Mouse (Mus musculus): Measurements from ENCODE around the gene Cdc42ep1. TPM values are rescaled to one million over a fixed set of nuclear protein-coding genes. Genes with fewer than 3 reads are reported as not detected.

Gene Cdc42ep1
- total RNA-seq, 2 experiments from 2014 or later, result 40.9 to 48.6 TPM

DNA sequence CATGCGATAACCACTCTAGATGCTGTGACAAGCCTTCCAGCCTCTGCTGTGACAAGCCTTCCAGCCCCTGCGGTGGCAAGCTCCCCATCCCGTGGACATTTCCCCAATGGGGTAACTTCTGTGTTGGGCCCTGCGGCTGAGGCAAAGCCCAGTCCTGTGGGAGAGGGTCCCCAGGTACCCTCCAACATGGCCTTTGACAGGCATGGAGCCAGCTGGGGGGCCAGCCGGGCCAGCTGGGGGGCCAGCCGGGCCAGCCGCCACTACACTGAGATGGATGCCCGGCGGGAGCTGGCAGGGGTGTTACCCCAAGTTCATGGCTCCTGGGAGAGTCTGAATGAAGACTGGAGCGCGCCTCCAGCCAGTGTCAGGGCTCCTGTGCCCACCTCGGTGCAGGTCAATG, 7.1 kb downstream of the Cdc42ep1 start:
- peak; percentile 11 for DNase-seq

DNA sequence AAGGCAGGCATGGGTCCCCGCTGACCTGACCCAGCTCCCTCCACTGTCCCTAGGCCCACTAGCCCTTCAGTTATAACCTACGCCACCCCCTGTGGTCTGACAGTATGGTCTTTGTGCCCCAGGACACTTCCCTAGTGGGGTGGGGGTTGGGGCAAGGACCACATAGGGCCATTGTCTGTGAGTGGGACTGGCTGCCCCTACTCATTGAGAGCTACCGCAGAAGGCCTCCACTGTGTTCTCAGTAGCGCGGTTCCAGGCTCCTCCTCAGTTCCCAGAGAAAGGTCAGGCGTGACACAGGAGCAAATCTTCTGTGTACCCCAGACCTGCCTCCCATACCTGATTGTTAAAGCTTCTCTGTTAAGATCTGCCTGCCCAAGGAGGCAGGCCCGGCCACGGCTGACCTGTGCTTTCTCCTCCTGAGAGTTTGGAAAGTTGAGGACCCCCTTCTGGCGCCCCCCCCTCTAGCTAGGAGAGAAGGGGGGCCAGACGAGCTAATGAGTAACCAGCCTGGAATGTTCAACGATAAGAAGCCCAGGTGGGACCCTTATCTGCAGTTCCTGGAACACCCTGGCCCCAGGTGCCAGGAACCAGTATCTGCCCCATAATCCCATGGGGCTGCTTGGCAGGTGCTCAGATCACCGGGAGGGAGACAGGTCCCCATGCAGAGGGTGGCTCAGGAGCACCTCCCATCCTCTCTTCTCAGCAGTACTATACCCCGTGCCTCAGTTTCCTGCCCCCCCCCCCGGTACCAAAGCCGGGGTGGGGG, 7.8 kb downstream of the Cdc42ep1 start:
- DNase-seq, result peak; percentile 17

DNA sequence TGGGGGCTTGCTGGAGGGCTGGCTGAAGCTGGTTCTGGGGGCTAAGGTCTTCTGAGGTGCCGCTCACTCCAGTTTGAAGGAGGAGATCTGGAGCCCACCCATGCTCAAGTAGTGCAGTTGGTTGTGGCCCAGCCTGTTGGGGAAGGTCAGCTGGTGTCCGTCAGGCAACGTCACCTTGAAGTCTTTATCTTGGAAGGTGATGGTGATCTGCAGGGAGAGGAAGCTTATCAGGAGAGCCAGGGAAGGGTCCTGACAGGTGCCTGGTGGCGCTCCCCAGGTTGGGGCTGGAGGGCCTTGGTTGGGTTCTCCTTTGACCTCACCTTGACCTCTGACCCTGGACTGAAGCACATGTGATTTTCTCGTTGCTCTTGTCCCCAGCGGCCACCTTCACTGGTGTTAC, 8.5 kb downstream of the Cdc42ep1 start:
- peak; percentile 35 for DNase-seq

DNA sequence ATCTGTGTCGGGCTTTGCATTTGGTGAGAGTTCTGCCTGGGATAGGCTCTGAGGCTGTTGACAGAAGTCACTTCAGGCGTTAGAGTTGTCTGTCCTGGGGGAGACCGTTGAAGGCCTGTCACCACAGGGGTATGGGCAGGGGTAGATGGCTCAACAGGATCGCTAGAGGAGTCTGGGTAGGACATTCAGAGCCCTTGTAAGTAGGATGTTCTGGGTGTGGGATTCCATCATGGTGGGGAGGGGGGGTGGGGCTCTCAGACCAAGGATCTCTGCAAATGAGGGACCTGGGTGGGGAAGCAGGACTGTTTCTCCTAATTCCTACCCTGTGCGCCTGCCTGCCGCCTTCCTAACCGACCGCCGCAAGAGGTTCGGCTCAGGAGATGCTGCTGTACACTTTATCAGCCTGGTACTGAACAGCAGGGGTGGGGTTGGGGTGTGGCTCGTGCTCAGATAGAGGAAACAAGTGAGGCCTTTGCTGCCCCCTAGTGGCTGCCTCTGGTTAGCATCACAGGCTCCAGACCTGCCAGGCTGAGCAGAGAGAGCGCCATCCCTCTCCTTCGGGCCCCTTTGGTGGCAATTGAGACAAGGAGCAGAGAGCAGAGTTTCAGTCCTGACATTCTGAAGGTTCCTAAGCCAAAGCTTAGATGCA, 9.2 kb downstream of the Cdc42ep1 start:
- peak; percentile 96 for DNase-seq

DNA sequence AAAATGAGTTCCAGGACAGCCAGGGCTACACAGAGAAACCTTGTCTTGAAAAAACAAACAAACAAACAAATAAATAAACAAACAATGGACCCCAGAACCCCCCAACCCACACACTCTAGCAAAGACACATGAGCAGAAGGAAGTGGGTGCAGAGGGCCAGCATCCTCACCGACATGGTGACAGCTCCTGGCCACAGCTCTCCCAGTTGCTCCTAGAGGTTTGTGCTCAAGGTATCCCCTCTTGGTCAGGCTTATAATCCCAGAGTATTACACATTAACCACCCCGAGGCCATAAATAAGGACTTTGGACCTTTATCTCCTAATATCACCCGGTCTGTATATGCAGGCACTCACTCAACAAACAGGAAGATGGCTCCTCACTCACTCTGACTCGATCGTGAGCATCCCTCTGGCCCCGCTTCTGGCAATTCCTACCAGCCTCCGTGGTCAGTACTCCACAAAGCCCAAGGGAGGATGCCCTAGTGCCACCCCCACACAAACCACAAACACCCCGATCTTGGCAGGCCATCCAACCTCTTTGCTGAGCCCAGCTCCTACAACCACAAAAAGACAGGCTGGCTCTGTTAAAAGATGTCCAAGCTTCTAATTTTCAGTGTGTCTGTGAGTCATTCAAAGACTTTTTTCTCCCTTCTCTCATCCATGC, 13.0 kb downstream of the Cdc42ep1 start, which contains the start of gene Lgals2:
TSS of gene Lgals2 (minus strand) at position 227 of the 663 bp plus-strand sequence.
- DNase-seq, result no peak

DNA sequence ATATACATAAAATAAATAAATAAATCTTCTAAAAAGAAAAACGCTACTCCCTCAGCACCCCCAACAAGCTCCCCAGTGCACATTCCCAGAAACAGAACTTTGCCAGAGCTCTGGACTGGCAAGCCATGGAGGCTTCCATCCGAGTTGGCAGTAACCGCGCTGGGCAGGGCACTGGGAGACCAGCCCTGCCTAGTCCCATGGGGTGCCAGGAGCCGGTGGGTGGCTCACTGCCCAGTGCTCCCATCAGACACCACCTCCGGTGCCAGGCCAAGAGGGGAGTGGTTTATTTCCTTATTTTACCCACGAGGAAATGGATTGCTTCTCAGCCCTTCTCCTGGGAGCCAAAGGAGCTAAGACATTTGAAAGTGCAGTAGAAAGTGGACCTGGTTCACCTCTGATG, 14.6 kb downstream of the Cdc42ep1 start:
- DNase-seq, result peak; percentile 78

DNA sequence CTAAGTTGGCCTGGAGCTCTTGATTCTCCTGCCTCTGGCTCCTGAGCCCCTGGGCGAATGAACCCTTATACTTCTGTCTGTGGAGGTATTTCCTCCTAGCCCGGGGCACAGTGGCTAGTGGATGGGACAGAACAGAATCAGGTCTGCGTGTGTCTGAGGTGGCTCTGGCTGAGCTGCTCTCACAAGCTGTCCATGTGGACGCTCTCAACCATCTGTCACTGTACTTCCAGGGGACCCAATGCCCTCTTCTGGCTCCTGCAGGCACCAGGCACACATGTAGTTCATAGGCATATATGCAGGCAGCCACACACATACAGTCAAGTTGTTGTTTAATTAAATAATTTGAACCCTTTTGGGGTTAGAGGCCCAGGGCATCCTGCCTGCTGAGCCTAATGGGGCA, 16.9 kb downstream of the Cdc42ep1 start:
- DNase-seq, result no peak

DNA sequence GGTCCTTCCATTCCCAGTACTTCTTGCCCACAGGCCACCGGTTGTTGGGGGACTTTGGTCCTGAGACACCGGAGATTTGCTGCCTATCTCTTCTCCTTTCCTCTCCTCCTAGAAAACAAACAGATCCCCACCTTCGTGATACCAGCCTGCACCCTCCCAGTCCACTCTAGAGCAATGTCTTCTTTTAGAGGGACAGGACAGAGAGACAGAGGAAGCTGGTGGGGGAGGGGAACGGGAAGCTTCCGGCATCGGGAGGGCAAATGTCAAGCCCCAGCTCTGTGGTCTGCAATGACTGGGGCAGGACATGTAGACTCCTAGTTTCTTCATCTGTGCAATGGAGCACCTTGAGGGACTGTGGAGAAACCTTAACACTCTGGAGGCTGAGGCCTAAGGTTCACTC, 17.3 kb downstream of the Cdc42ep1 start:
- DNase-seq, result no peak

DNA sequence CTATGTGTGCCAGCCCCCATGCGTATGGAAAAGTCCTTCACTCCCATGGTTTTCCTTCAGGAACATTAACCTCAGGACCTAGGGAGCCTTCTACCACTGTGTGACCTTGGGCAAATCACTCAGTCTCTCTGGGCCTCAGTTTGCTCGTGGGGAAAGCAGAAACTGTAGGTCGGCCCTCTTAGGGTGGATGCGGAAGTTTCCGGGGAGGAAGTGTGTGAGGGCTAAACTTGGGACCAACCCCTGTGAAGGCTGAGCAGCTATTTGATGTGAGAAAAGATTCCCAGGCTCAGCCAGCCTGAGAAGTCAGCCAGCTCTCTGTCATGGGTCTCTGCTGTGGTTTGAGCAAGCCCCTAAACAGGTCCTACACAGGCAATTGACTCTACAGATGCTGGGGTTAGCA, 19.9 kb downstream of the Cdc42ep1 start:
- no peak for DNase-seq

DNA sequence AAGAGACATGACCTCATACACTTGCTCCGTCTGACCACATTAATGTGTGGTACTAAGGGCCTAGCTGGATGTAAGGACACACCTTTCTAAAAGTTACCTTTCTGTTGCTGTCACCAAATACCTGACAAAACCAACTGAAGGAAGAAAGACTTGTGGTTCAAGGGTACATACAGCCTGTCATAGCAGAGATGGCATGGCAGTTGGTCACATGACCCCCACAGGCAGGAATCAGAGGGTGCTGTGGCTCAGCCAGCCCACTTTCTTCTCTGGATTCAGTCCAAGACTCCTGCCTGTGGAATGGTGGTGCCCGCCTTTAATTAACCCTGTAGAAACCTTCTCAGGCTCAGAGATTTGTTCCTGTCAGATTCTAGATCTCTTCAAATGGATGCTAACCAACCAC, 20.7 kb downstream of the Cdc42ep1 start:
- no peak for DNase-seq

DNA sequence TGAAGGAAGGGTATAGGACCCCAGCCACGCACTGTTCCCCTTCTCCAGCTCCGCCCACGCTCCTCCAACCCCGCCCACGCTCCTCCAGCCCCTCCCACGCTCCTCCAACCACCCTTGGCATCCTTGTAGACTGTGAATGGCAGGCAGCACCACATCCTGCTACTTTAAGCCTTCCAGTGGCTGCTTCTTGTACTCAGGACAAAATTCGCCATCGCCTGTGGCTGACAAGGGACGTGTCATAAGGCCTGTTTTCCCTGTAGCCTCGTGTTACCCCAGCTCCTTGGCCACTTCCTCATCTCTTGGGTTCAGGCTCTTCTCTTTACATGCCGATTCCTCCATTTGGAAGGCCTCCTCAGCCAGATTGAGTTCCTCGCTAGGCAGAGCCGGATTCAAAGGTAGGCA, 21.4 kb downstream of the Cdc42ep1 start:
- DNase-seq, result no peak

DNA sequence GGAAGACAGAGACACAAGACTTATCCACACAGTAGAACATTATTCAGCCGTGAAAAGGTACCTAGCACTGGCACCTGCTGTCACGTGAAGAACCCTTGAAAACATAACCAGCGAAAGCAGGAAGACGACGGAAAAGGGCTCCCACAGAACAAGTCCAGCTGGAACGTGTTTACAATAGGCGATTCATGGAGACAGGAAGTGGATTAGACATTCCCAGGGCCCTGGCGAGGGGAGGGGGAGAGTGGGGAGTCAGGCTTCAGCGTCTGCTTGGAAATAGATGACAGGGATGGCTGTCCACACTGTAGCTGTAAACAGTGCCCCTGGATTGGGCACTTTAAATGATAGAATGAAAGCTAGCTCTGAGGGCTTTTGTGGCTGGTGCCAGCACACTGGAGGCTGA, 26.0 kb downstream of the Cdc42ep1 start:
- DNase-seq, result no peak

DNA sequence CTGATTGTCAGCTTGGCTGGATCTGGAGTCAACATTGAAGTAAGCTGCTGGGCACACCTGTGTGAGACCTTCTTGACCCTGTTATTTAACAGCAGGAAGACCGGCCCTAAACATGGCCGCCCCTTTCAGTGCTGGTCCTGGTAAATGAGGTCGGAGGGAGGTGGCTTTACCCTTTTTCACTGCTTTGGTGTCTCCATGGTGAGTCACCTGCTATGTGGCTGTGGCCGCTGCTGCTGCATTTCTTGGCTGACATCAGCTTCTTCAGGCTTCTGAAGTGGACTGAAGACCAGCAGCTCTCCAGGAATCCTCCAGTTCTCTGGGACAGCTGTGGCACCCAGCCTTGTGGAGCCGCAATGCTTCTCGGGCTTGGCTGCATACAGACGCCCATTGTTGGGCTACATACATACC, 26.4 kb downstream of the Cdc42ep1 start:
- no peak for DNase-seq

DNA sequence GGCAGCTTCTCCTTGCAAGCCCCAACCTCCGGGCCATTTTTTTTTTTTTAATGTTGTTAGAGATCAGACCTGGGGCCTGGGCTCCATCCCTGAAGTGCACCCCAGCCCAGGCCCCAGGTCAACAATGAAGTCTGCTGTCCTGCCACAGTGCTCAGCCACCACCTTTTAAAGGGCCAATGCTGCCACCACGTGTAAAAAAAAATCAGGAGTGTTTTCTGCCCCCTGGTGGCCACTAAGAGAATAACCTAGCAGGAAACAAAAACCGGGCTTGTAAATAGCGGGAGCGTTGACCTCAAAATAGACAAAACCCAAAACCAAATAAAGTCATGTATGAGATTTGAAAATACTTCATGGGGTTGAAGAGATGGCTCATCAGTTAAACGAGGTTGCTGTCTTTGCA, 27.4 kb downstream of the Cdc42ep1 start:
- peak; percentile 55 for DNase-seq

DNA sequence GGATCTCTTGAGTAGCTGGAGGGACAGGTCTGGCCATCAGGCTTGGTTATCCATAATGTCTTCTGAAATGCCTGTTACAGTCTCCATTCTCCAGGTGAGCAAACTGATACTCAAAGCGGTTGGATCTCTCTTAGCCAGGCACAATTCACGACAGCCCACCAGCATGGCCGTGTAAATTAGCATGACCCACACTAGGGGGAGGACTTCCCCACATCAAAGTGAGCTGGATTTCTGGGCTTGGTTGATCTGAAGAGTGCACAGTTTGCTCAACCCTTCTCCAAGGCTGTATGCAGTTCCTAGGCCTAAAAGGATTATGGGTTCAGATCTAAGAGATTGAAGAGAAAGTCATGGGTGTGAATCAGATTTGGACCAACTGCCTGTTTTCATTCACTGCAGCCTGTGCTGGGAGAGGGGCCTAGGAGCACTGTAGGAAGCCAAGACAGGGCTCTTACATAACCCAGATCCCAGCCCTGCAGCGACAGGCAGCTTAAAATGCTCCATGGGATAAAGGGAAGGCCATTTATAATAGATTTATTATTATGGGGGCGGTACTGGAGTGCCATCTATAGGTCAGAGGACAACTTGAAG, 29.7 kb downstream of the Cdc42ep1 start:
- DNase-seq, result no peak

DNA sequence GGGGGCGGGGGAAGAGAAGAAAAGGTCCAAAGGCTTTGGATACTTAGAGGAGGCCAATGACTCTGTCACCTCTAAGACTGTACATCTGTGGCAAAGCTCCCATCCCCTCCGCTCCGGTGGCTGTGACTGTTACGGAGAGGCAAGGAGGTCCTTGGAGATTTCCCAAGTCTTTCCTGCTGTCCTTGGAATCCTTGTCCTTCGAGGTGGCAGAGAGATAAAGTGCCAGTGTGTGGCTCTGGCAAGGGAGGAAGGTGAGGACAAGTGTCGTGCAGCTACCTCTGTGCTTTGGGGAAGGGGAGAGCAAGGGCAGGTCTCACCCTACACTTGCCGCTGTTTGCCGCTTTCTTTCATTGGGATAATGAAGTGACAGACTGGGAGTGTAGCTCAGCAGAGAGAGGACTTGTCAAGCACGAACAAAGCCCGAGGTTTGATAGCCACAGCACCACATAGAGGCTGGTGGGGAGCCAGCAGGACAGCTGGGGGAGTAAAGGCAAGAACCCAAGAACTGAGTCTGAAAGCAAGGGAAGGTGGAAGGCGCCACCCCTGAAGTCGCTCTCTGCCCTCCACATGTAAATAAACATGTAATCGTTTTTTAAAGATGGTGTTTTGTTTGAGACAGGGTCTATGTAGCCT, 31.5 kb downstream of the Cdc42ep1 start:
- DNase-seq, result no peak

DNA sequence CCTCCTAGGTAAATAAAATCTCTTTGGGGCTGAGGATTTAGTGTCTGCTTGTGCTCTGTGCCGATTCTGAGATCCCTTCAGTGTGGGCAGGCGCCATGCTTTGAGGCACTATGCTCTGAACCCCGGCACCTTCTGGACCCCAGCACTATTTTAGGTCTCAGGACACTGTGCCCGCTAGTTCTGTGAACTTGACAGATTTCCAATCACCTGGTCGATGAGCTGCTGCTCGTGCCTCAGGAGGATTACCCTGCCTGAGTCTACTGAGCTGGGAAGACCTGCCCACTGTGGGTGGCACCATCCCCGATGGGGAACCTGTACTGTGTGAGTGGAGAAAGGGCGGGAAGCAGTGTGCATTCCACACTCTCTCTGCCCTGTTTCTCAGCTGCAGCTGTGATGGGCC, 32.6 kb downstream of the Cdc42ep1 start:
- no peak for DNase-seq

DNA sequence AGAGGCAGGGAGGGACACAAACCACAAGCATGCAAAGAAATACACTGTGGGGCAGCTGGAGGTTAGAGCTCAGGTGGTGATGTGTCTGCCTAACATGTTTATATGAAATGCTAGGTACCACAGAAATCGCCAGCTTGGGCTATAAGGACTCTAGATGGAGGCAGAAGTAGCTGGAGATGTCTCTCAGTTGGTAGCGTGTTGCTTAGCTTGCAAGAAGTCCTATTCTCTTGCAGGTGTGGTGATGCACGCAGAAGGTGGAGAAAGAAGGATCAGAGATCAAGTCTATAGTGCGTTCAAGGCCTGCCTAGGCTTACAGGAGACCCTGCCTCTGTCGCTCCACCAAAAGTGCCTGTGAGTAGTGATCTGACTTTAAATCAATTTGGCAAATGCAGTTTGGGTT, 33.1 kb downstream of the Cdc42ep1 start:
- no peak for DNase-seq

DNA sequence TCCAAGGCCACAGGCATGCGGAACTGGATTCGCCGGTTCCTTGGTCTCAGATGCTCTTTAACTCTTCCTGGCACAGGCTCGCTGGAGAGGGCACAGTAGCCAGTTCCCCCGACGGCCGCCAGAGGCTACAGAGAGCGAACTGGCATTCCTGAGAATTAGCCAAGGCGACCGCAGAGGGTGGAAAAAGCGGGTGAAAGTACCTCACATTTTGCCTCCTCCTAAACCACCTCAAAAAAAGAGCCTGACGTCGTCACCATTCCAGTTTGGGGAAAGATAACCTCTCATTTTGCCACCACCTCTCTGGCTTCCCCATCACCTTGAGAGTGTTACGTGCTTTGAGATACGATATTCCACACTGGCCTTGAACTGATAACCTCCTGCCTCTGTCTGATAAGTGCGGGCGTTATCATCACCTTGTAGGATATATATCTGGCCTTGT, 33.9 kb downstream of the Cdc42ep1 start:
- DNase-seq, result peak; percentile 86

DNA sequence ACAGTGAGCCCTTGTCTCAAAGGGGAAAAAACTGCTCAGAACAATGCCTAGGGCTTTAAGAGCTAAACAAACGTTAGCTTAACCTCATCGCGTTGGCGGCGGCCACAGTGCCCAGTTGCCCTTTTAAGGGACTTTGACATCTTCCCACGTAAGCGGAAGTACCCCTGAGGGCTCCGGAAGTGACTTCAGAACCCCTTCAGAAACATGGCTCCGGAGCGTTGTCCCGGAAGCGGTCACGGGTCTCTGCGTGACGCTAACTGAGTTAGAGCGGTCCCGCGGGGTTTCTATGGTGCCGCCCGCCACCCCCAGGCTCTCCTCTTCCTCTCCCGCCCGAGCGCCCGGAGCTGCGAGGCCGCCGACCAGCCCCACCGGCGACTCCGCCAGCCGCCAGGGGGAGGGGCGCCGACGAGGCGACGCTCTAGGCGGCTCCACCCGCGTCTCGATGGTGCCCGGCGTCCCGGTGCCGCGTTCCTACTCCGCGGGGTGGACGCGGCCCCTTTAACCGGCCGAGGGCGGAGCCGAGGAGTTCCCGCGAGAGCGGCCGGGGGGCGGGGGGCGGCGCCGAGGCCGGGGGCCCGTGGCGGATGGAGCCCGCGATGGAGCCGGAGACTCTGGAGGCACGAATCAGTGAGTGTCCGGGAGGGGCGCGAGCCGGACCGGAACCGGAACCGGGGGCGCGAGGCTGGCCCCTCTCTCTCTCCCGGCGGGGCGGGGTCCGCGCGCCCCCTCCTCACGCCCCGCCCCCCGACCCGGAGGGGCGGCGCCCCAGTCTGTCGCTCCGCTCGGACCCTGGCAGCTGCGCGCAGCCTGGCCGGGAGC, 34.8 kb downstream of the Cdc42ep1 start, which contains the start of gene Gga1:
TSS of gene Gga1 (plus strand) at position 200 of the 819 bp plus-strand sequence.
- DNase-seq, result peak; percentile 95

DNA sequence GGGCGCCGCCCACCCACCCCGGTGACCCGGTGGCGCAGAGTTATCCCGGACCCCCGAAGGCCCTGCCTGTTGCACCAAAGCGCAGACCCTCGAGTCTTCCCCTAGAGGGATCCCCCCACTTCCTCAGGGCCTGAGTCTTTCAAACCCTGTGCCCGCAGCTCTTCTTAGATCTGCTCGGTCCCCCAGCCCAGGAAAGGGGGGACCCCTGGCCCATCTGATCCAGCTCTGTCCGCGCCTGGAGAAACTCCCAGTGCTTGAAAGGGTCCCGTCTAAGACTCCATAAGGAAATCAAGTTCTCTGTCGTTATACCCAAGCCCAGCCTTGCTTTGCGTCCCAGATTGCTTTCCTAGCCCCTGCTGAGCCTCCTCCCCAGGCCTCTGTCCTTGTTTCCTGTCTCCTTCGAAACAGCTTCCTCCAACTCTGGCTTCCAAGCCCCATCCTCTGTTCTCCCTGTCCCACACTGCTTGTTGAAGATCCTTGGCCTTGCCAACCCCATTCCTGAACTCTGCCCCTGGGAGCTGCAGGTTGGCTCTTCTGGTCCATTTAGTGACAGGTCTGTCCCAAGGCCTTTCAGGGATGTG, 35.5 kb downstream of the Cdc42ep1 start:
- DNase-seq, result no peak
